In the genomic region with DNA sequence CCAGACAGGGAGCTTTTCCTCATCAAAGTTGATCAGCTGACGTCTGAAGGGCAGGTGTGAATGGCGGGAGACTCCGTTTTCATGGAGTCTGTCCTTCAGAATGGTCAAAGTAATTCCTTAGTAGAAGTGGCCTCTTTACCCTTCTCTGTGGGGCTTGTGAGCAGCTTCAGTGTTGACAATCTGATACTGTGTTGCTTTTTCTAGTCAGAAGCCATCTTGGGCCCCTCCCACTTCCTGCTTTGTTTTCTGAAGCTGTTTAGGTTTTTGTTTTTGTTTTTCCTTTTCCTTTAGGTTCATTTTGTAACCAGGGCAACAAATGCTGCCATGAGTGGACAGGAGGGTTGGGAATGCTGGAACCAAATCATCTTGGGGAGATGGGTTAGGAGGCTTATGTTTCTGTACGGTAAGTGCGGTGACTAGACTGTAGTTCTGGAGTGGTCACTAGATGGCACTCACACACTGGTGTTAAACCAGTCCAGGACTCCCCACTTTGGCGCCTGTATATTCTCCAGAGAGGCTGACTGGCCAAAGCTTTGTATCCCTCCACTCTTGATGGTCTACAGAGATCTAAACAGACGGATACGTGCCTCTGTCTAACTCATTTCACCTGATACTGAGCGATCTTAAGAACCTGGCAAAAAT, we compare ENCODE assay signal across 8 mouse cellular contexts. TPM values are rescaled to one million over a fixed set of nuclear protein-coding genes. Genes with fewer than 3 reads are reported as not detected.
DNase-seq lines count a peak whose midpoint lies in the region; ATAC-seq lines count a peak whose summit lies in the region.

No protein-coding gene starts in this region.

- no peak overlapping the region for H3K9ac ChIP-seq in heart, embryonic 15.5 days
- H3K9ac ChIP-seq in liver, embryonic 12.5 days, result no peak overlapping the region
- H3K9ac ChIP-seq in stomach, embryonic 15.5 days, result no peak overlapping the region

- H3K36me3 ChIP-seq in heart, embryonic 15.5 days, result no peaks in the 10 kb centered on the region
- H3K36me3 ChIP-seq in liver, embryonic 12.5 days, result no peaks in the 10 kb centered on the region
- H3K36me3 ChIP-seq in stomach, embryonic 15.5 days, result no peaks in the 10 kb centered on the region

- peak; percentile 60 for DNase-seq in fibroblast of lung, adult 2 months (ENCODE audit: low read depth)
- DNase-seq in kidney, postnatal 14 days, result peak; percentile 86
- peak; percentile 65 to 71 for DNase-seq in natural killer cell, adult 2 months (ENCODE audit: low spot score in 2 of 2)

- H3K27me3 ChIP-seq in heart, embryonic 15.5 days, result peaks cover 38% of the 10 kb centered on the region
- H3K27me3 ChIP-seq in liver, embryonic 12.5 days (replicated peaks), result peaks cover 29% of the 10 kb centered on the region
- H3K27me3 ChIP-seq in stomach, embryonic 15.5 days (replicated peaks), result peaks cover 24% of the 10 kb centered on the region

- no peaks in the 10 kb centered on the region for H3K9me3 ChIP-seq in heart, embryonic 15.5 days (replicated peaks)
- H3K9me3 ChIP-seq in liver, embryonic 12.5 days (replicated peaks), result 0 out of 2 replicates have a peak, but pooled peaks cover 4% of the 10 kb centered on the region
- no peaks in the 10 kb centered on the region for H3K9me3 ChIP-seq in stomach, embryonic 15.5 days

- H3K27ac ChIP-seq in brown adipose tissue, adult 24 weeks (replicated peaks; ENCODE audit: low read depth, low read length), result no peak overlapping the region
- H3K27ac ChIP-seq in heart, embryonic 15.5 days, result no peak overlapping the region
- H3K27ac ChIP-seq in liver, embryonic 12.5 days, result 0 out of 2 replicates have a peak overlapping the region, but pooled peaks have one; percentile 14
- H3K27ac ChIP-seq in stomach, embryonic 15.5 days, result no peak overlapping the region

- WGBS in heart, embryonic 15.5 days, result 18% methylated on average over 9 of the region's 9 CpGs
- 17% methylated on average over 9 of the region's 9 CpGs for WGBS in liver, embryonic 12.5 days (ENCODE audit: insufficient replicate concordance)
- WGBS in stomach, embryonic 15.5 days, result 18% methylated on average over 9 of the region's 9 CpGs

- H3K4me3 ChIP-seq in brown adipose tissue, adult 24 weeks (ENCODE audit: insufficient read depth, low read depth, low read length), result peak overlapping the region; percentile 32; the same call in 1 of the 2 replicates
- H3K4me3 ChIP-seq in heart, embryonic 15.5 days, result peak overlapping the region; percentile 31; the same call in 1 of the 2 replicates
- H3K4me3 ChIP-seq in liver, embryonic 12.5 days, result peak overlapping the region; percentile 32
- H3K4me3 ChIP-seq in stomach, embryonic 15.5 days (replicated peaks), result peak overlapping the region; percentile 26; the same call in 1 of the 2 replicates

- no peaks in the 10 kb centered on the region for H3K4me1 ChIP-seq in brown adipose tissue, adult 24 weeks (ENCODE audit: control insufficient read depth, insufficient read depth, insufficient read length, low read length)
- H3K4me1 ChIP-seq in heart, embryonic 15.5 days (replicated peaks), result 0 out of 2 replicates have a peak, but pooled peaks cover 2% of the 10 kb centered on the region
- H3K4me1 ChIP-seq in liver, embryonic 12.5 days, result peaks cover 13% of the 10 kb centered on the region
- H3K4me1 ChIP-seq in stomach, embryonic 15.5 days, result no peaks in the 10 kb centered on the region

- H3K4me2 ChIP-seq in heart, embryonic 15.5 days, result peak overlapping the region; percentile 56
- H3K4me2 ChIP-seq in liver, embryonic 12.5 days, result peak overlapping the region; percentile 53
- H3K4me2 ChIP-seq in stomach, embryonic 15.5 days, result peak overlapping the region; percentile 45

- ATAC-seq in CD4-positive, CD25-positive, alpha-beta regulatory T cell, adult 4 months, result peak; percentile 95
- peak; percentile 76 for ATAC-seq in heart, embryonic 15.5 days (replicated peaks; ENCODE audit: insufficient number of reproducible peaks, insufficient read depth, low FRiP score, low read depth)
- ATAC-seq in liver, embryonic 12.5 days, result peak; percentile 72
- peak; percentile 77 for ATAC-seq in stomach, embryonic 15.5 days (ENCODE audit: insufficient read depth, low FRiP score, low read depth)

RNA-seq across cellular contexts. Expression of gene Clybl, which starts 42.1 kb away (rescaled TPM):
- 10 to 100 TPM; 10.5 to 13.7 TPM for polyA plus RNA-seq in CD4-positive, CD25-positive, alpha-beta regulatory T cell, adult 4 months (2017; shearing (Covaris generic))
- 306 and 342 TPM in 2 replicates for polyA plus RNA-seq in brown adipose tissue, adult 24 weeks (2012; ENCODE audit: insufficient read depth, insufficient read length, missing spikeins)
- polyA plus RNA-seq in heart, embryonic 15.5 days (2015; fragmentation: Nextera tagmentation; extraction: Ambion mirVana), result 68.5 and 87.2 TPM in 2 replicates
- 29.3 and 30.0 TPM in 2 replicates for polyA plus RNA-seq in liver, embryonic 12.5 days (2016; fragmentation: Nextera tagmentation; extraction: Ambion mirVana)
- 25.1 and 25.4 TPM in 2 replicates for polyA plus RNA-seq in stomach, embryonic 15.5 days (2015; fragmentation: Nextera tagmentation; extraction: Ambion mirVana)
